Mouse (Mus musculus) limb, embryonic 13.5 days (tissue): ENCODE measurements around the gene Cfdp1. TPM values are rescaled to one million over a fixed set of nuclear protein-coding genes. Genes with fewer than 3 reads are reported as not detected.
A peak's percentile ranks its signal among the peaks of the same experiment; 100 is the strongest.
"Not testable (repeated sequence)": the region's sequence is repeated elsewhere in the genome, so short reads cannot be mapped to it uniquely, and the experiment has no call there.

Experiments used
- ATAC-seq: fragments of 200-750 bp; cut with Nextera tagmentation; 2 replicates; pipeline ENCODE4 v1.8.0; 2017; ENCODE audit warnings: low read depth, moderate number of reproducible peaks, moderate TSS enrichment; ENCODE audit not compliant: low FRiP score
- H3K27ac ChIP-seq: fragments of 300-500 bp; sonication (generic); 2 replicates; pipeline ENCODE4 v1.5.1; 2015; ENCODE audit warnings: inconsistent platforms, mild to moderate bottlenecking, moderate library complexity
- H3K27me3 ChIP-seq: fragments of 300-500 bp; sonication (generic); 2 replicates; pipeline ENCODE4 v1.6.1; 2015; ENCODE audit warnings: mild to moderate bottlenecking, inconsistent platforms
- H3K36me3 ChIP-seq: fragments of 300-500 bp; sonication (generic); 2 replicates; pipeline ENCODE4 v1.6.1; 2015; ENCODE audit warnings: inconsistent platforms, mild to moderate bottlenecking, moderate library complexity
- H3K4me1 ChIP-seq: fragments of 300-500 bp; sonication (generic); 2 replicates; pipeline ENCODE4 v1.6.1; 2015; ENCODE audit warnings: inconsistent platforms
- H3K4me2 ChIP-seq: fragments of 300-500 bp; sonication (generic); replicated peaks from 2 replicates; pipeline ENCODE4 v1.6.1; 2015; ENCODE audit warnings: inconsistent platforms, mild to moderate bottlenecking, moderate library complexity
- H3K4me3 ChIP-seq: fragments of 300-500 bp; sonication (generic); 2 replicates; pipeline ENCODE4 v1.5.1; 2015; ENCODE audit warnings: moderate library complexity, mild to moderate bottlenecking, inconsistent platforms
- H3K9ac ChIP-seq: fragments of 300-500 bp; sonication (generic); 2 replicates; pipeline ENCODE4 v1.6.1; 2015; ENCODE audit warnings: mild to moderate bottlenecking, inconsistent platforms
- H3K9me3 ChIP-seq: fragments of 300-500 bp; sonication (generic); 2 replicates; pipeline ENCODE4 v1.6.1; 2016; ENCODE audit warnings: inconsistent platforms
- WGBS: fragments of 180-500 bp; shearing (Covaris S2); methylation state at CpG from one replicate; pipeline ENCODE4 v1.1.7; 2015; 5-methylcytosine and 5-hydroxymethylcytosine counted together
- polyA plus RNA-seq: library from polyadenylated mRNA; unstranded; fragments of >200 nt; fragmentation: Nextera tagmentation; extraction: Ambion mirVana; gene quantifications from 2 replicates; pipeline ENCODE4 v1.2.1, GENCODE M21; 2015

The Cfdp1 gene
- polyA plus RNA-seq, 1 experiment from 2014 or later: 262 TPM

GRCm38 (mm10) chr8:111853219-111853618 lies 872 bp downstream of the Cfdp1 start:
- 58% methylated on average over 11 of the region's 12 CpGs for WGBS
- H3K27me3 ChIP-seq: not testable (repeated sequence)

GRCm38 (mm10) chr8:111846746-111847145 lies 7.3 kb downstream of the Cfdp1 start:
- no peak overlapping the region for H3K27ac ChIP-seq
- no peaks in the 10 kb centered on the region for H3K4me1 ChIP-seq
- H3K9me3 ChIP-seq: no peaks in the 10 kb centered on the region
- no peak for ATAC-seq
- no peak overlapping the region for H3K4me2 ChIP-seq
- no peak overlapping the region for H3K9ac ChIP-seq
- WGBS: 93% methylated on average over 6 of the region's 6 CpGs
- H3K36me3 ChIP-seq: peaks cover 45% of the 10 kb centered on the region
- H3K27me3 ChIP-seq: no peaks in the 10 kb centered on the region
- H3K4me3 ChIP-seq: no peak overlapping the region

More at GRCm38 (mm10) chr8:111853219-111853618, 872 bp downstream of the Cfdp1 start:
- Histone ChIP-seq H3K4me3 (peak overlapping the region; percentile 98), H3K4me1 (peaks cover 11% of the 10 kb centered on the region), H3K9ac (peak overlapping the region; percentile 95), H3K36me3 (peaks cover 12% of the 10 kb centered on the region; the same call in 1 of the 2 replicates), H3K4me2 (peak overlapping the region; percentile 80)
- not testable (repeated sequence) for H3K9me3 ChIP-seq, H3K27ac ChIP-seq, ATAC-seq

GRCm38 (mm10) chr8:111835540-111835939 lies 18.6 kb downstream of the Cfdp1 start:
- Histone ChIP-seq H3K4me2 (no peak overlapping the region), H3K9me3 (no peaks in the 10 kb centered on the region), H3K4me3 (no peak overlapping the region), H3K4me1 (peaks cover 6% of the 10 kb centered on the region; the same call in 1 of the 2 replicates), H3K27me3 (no peaks in the 10 kb centered on the region), H3K27ac (no peak overlapping the region), H3K36me3 (peaks cover 77% of the 10 kb centered on the region), H3K9ac (no peak overlapping the region)
- WGBS: 41% methylated on average over 1 of the region's 1 CpGs
- ATAC-seq: no peak

- no peak overlapping the region for H3K4me3 ChIP-seq
- peaks cover 78% of the 10 kb centered on the region for H3K36me3 ChIP-seq
- H3K9me3 ChIP-seq: no peaks in the 10 kb centered on the region
- H3K27me3 ChIP-seq: no peaks in the 10 kb centered on the region
- peaks cover 6% of the 10 kb centered on the region; the same call in 1 of the 2 replicates for H3K4me1 ChIP-seq
- ATAC-seq: no peak
- H3K4me2 ChIP-seq: no peak overlapping the region
- WGBS: 52% methylated on average over 6 of the region's 6 CpGs
- no peak overlapping the region for H3K9ac ChIP-seq
- no peak overlapping the region for H3K27ac ChIP-seq
These were observed 20.1 kb downstream of the Cfdp1 start for GRCm38 (mm10) chr8:111834011-111834410.

- Histone ChIP-seq H3K36me3 (peaks cover 81% of the 10 kb centered on the region), H3K4me3 (no peak overlapping the region), H3K4me1 (peaks cover 6% of the 10 kb centered on the region; the same call in 1 of the 2 replicates), H3K27ac (no peak overlapping the region), H3K9me3 (no peaks in the 10 kb centered on the region), H3K27me3 (no peaks in the 10 kb centered on the region), H3K9ac (no peak overlapping the region), H3K4me2 (no peak overlapping the region)
- ATAC-seq: no peak
- 45% methylated on average over 5 of the region's 5 CpGs for WGBS
These were observed 21.1 kb downstream of the Cfdp1 start for GRCm38 (mm10) chr8:111832983-111833382.

GRCm38 (mm10) chr8:111831996-111832395 lies 22.1 kb downstream of the Cfdp1 start:
- Histone ChIP-seq H3K27me3 (no peaks in the 10 kb centered on the region), H3K4me2 (no peak overlapping the region), H3K4me1 (peaks cover 6% of the 10 kb centered on the region; the same call in 1 of the 2 replicates), H3K36me3 (peaks cover 74% of the 10 kb centered on the region), H3K9me3 (no peaks in the 10 kb centered on the region), H3K27ac (no peak overlapping the region), H3K4me3 (no peak overlapping the region), H3K9ac (0 out of 2 replicates have a peak overlapping the region, but pooled peaks have one; percentile 2)
- 73% methylated on average over 4 of the region's 4 CpGs for WGBS
- no peak for ATAC-seq

- H3K36me3 ChIP-seq: peaks cover 77% of the 10 kb centered on the region
- H3K27ac ChIP-seq: no peak overlapping the region
- peak; percentile 59; the same call in 1 of the 2 replicates for ATAC-seq
These were observed 25.5 kb downstream of the Cfdp1 start for GRCm38 (mm10) chr8:111828595-111828994.

GRCm38 (mm10) chr8:111825219-111825618 lies 28.9 kb downstream of the Cfdp1 start:
- no peak for ATAC-seq
- WGBS: 82% methylated on average over 6 of the region's 6 CpGs
- H3K4me2 ChIP-seq: no peak overlapping the region
- peaks cover 80% of the 10 kb centered on the region for H3K36me3 ChIP-seq
- H3K4me3 ChIP-seq: no peak overlapping the region
- no peaks in the 10 kb centered on the region for H3K27me3 ChIP-seq
- no peaks in the 10 kb centered on the region for H3K9me3 ChIP-seq
- no peak overlapping the region for H3K9ac ChIP-seq
- no peaks in the 10 kb centered on the region for H3K4me1 ChIP-seq
- no peak overlapping the region for H3K27ac ChIP-seq

More at GRCm38 (mm10) chr8:111828595-111828994, 25.5 kb downstream of the Cfdp1 start:
- Histone ChIP-seq H3K9ac (no peak overlapping the region), H3K4me3 (no peak overlapping the region), H3K27me3 (no peaks in the 10 kb centered on the region), H3K4me1 (peaks cover 4% of the 10 kb centered on the region; the same call in 1 of the 2 replicates), H3K9me3 (no peaks in the 10 kb centered on the region), H3K4me2 (no peak overlapping the region)
- 67% methylated on average over 6 of the region's 6 CpGs for WGBS

- Histone ChIP-seq H3K9ac (no peak overlapping the region), H3K36me3 (peaks cover 80% of the 10 kb centered on the region), H3K27me3 (no peaks in the 10 kb centered on the region), H3K4me1 (no peaks in the 10 kb centered on the region), H3K4me2 (no peak overlapping the region), H3K27ac (no peak overlapping the region), H3K9me3 (no peaks in the 10 kb centered on the region), H3K4me3 (no peak overlapping the region)
- WGBS: 95% methylated on average over 5 of the region's 5 CpGs
- ATAC-seq: no peak
These were observed 29.8 kb downstream of the Cfdp1 start for GRCm38 (mm10) chr8:111824334-111824733.

GRCm38 (mm10) chr8:111821199-111821598 lies 32.9 kb downstream of the Cfdp1 start:
- Histone ChIP-seq H3K4me3 (no peak overlapping the region), H3K27ac (no peak overlapping the region; the same call in 1 of the 2 replicates), H3K4me1 (no peaks in the 10 kb centered on the region), H3K36me3 (peaks cover 76% of the 10 kb centered on the region), H3K9ac (no peak overlapping the region), H3K9me3 (no peaks in the 10 kb centered on the region), H3K27me3 (no peaks in the 10 kb centered on the region), H3K4me2 (no peak overlapping the region)
- no peak for ATAC-seq
- 77% methylated on average over 10 of the region's 10 CpGs for WGBS

- Histone ChIP-seq H3K9ac (no peak overlapping the region), H3K9me3 (no peaks in the 10 kb centered on the region), H3K27ac (no peak overlapping the region; the same call in 1 of the 2 replicates), H3K4me2 (no peak overlapping the region), H3K27me3 (no peaks in the 10 kb centered on the region), H3K36me3 (peaks cover 80% of the 10 kb centered on the region), H3K4me3 (no peak overlapping the region), H3K4me1 (no peaks in the 10 kb centered on the region)
- no peak for ATAC-seq
- WGBS: 86% methylated on average over 4 of the region's 4 CpGs
These were observed 33.4 kb downstream of the Cfdp1 start for GRCm38 (mm10) chr8:111820691-111821090.

GRCm38 (mm10) chr8:111820018-111820417 lies 34.1 kb downstream of the Cfdp1 start:
- peaks cover 78% of the 10 kb centered on the region for H3K36me3 ChIP-seq
- no peaks in the 10 kb centered on the region for H3K9me3 ChIP-seq
- H3K4me1 ChIP-seq: no peaks in the 10 kb centered on the region
- no peak overlapping the region for H3K4me2 ChIP-seq
- no peaks in the 10 kb centered on the region for H3K27me3 ChIP-seq
- no peak overlapping the region; the same call in 1 of the 2 replicates for H3K27ac ChIP-seq
- WGBS: 87% methylated on average over 12 of the region's 12 CpGs
- no peak overlapping the region for H3K4me3 ChIP-seq
- no peak for ATAC-seq
- H3K9ac ChIP-seq: no peak overlapping the region

- no peak overlapping the region for H3K4me2 ChIP-seq
- no peak for ATAC-seq
These were observed 35.5 kb downstream of the Cfdp1 start for GRCm38 (mm10) chr8:111818556-111818955.

More at GRCm38 (mm10) chr8:111818556-111818955, 35.5 kb downstream of the Cfdp1 start:
- Histone ChIP-seq H3K27me3 (no peaks in the 10 kb centered on the region), H3K4me1 (no peaks in the 10 kb centered on the region), H3K27ac (no peak overlapping the region), H3K36me3 (peaks cover 76% of the 10 kb centered on the region), H3K9ac (no peak overlapping the region), H3K4me3 (no peak overlapping the region), H3K9me3 (no peaks in the 10 kb centered on the region)
- WGBS: 89% methylated on average over 3 of the region's 3 CpGs
